Mouse (Mus musculus) testis, adult 10 weeks (tissue): Measurements from ENCODE around the gene 2210408I21Rik. TPM values are rescaled to one million over a fixed set of nuclear protein-coding genes. Genes with fewer than 3 reads are reported as not detected.

Experiments used
- polyA plus RNA-seq: library from polyadenylated mRNA; stranded (reverse); fragments of 350-450 nt; fragmentation: Illumina TruSeq; extraction: RNeasy Lipid Tissue Mini Kit (QIAGEN cat#74804); gene quantifications from one replicate; pipeline ENCODE4 v1.2.3, GENCODE M21; 2014; ENCODE audit warnings: low read depth, low replicate concordance

2210408I21Rik gene
- polyA plus RNA-seq = 91.2 TPM

GRCm38 (mm10) chr13:77134931-77135620 lies at the start of gene 2210408I21Rik, which contains the start of gene Slf1:
Gene 2210408I21Rik, plus strand, starts transcription at chr13:77135540.
Gene Slf1, minus strand, starts transcription at chr13:77135473.

Other genes with a start within 250 kb of the 2210408I21Rik start
- 66.9 TPM for gene Slf1, start 67 bp upstream of the 2210408I21Rik start, polyA plus RNA-seq